Mouse (Mus musculus): ENCODE results near the gene Ifnb1.
"Not testable (repeated sequence)": the region's sequence is repeated elsewhere in the genome, so short reads cannot be mapped to it uniquely, and the experiment has no call there.

The Ifnb1 gene

GRCm38 (mm10) chr4:88522674-88523073 lies at the start of gene Ifnb1:
Ifnb1 (minus strand) TSS chr4:88522774.
- no peak for DNase-seq (ENCODE audit: low spot score)

- DNase-seq (ENCODE audit: low spot score): no peak
Measured at GRCm38 (mm10) chr4:88571698-88572097, 49.1 kb upstream of the Ifnb1 start, which contains the start of gene Ifna14. Ifna14 (minus strand) TSS chr4:88571798.

- no peak for DNase-seq (ENCODE audit: low spot score)
Measured at GRCm38 (mm10) chr4:88561791-88562190, 39.2 kb upstream of the Ifnb1 start.

GRCm38 (mm10) chr4:88558145-88558544 lies 35.6 kb upstream of the Ifnb1 start, which contains the start of gene Ifna15:
Ifna15 (minus strand) TSS chr4:88558245.
- DNase-seq (ENCODE audit: low spot score): not testable (repeated sequence)

- DNase-seq (ENCODE audit: low spot score): peak; percentile 66
Measured at GRCm38 (mm10) chr4:88550161-88550945, 27.8 kb upstream of the Ifnb1 start.

DNA sequence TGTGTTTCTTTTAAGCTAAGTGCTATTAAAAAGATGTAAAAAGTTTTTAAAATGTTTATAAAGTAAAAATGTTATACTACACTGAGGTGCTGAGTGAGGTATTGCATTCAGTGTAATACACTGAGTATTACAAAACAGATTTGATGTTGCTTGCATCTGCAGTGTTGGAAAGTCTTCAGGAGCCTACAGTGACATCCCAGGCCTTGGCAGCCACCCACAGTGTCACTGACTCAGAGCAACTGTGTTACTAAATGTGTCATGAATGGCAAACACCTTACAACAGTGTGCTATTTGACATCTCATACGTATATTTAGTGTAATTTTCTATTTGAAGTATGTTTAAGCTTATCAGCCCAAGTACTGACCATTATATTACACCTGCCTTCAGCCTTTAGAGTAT lies 25.4 kb upstream of the Ifnb1 start:
- DNase-seq (ENCODE audit: low spot score): no peak

DNA sequence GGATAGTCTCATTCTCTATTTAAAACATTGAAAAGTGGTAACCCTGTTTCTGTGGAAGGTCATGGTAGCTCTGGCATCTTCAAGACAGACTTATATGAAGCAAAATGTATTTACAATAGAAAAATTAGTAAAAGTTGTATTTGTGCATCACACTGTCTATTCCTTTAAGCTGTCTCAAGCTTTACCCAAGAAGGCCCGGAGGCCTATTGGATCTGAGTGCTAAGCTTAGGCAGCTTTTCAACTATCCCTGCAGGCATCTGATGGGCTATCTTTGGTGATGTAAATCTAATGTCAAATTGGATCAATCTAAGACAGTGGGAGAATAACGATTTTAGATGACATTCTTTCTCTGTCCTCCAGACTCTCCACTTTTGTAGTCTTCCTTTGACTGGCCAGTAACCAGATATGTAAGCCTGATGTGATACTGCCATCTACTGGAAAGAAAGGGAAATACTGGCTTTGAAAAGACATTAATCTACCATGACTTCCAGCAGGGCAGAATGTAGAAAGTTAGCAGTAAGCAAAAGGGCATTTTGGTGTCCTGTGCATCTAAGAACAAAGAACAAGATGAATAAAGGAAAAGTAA lies 21.2 kb upstream of the Ifnb1 start:
- DNase-seq (ENCODE audit: low spot score): no peak

- DNase-seq (ENCODE audit: low spot score): no peak
Measured at GRCm38 (mm10) chr4:88537328-88537727, 14.8 kb upstream of the Ifnb1 start.

DNA sequence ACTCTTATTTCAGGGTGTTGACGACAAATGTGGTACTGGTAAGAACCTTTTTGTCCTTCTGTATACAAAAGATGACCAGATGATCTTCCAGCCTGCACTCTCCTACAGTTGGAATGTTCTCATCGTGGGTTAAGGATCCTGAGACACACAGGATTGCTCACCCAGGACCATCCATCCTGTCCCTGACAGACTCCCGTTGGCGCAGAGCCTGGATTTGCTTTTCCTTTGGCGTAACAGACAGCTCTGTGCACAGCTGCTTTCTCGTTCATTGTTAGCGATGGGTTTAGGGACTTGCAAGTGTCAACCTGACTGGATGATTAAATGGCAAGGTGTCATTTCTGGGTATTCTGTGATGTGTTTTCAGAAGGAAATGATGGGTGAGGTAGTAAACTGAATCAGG lies 14.1 kb upstream of the Ifnb1 start:
- DNase-seq (ENCODE audit: low spot score): no peak

DNA sequence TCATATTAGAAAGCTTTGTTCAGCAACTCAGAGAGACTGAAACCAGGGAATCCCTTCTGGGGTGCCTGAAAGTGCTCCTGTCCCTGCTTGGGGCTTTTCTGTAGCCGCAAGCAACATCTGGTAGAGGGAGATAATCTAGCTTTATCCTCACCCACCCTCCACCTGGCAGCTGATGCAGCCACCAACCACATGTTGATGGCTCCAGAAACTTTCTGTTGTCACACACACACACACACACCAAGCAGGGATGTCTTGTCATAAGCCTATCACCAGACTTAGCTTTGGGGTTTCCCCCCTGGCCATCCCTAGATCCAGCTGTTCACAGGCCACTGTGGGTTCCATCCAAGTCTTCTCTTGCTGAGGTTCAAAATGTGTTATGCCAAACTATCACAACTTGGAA lies 13.2 kb upstream of the Ifnb1 start:
- no peak for DNase-seq (ENCODE audit: low spot score)

- no peak for DNase-seq (ENCODE audit: low spot score)
Measured at GRCm38 (mm10) chr4:88534903-88535302, 12.3 kb upstream of the Ifnb1 start.

- DNase-seq (ENCODE audit: low spot score): no peak
Measured at GRCm38 (mm10) chr4:88533499-88533898, 10.9 kb upstream of the Ifnb1 start.

DNA sequence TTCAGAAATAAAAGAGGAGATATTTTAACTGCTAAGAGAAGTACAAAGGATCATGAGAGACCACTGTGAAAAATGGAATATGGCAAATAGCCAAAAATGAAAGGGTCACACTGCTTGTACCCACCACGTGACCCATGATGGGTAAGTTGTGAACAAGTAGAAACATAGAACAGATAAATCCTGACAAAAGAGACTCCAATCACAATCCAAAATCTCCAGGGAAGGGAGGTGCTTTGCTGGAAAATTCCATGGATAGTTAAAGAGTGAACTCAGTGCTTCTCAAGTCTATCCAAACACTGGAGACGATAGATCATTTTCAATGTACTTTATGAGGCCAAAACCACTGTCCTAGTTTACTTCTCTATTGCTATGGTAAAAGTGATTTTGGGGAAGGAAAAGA lies 8.3 kb upstream of the Ifnb1 start:
- DNase-seq (ENCODE audit: low spot score): no peak

- DNase-seq (ENCODE audit: low spot score): no peak
Measured at GRCm38 (mm10) chr4:88530271-88530670, 7.7 kb upstream of the Ifnb1 start.

- DNase-seq (ENCODE audit: low spot score): no peak
Measured at GRCm38 (mm10) chr4:88526379-88527049, 3.9 kb upstream of the Ifnb1 start.

DNA sequence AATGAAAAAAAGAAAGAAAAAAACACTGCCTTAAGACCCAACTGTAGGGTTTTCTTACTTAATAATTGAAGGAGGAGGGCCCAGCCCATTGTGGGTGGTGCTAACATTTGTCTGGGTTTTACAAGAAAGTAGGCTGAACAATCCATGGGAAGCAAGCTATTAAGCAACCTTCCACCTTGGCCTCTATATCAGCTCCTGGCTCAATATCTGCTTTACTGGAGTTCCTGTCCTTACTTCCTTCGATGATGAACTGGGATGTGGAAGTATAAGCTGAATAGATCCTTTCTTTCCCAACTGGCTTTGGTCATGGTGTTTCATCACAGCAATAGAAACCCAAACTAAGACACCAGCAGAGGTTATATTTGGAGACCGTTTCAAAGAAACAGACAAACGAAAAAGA lies 2.8 kb upstream of the Ifnb1 start:
- DNase-seq (ENCODE audit: low spot score): no peak

- DNase-seq (ENCODE audit: low spot score): no peak
Measured at GRCm38 (mm10) chr4:88523241-88523640, 667 bp upstream of the Ifnb1 start.

DNA sequence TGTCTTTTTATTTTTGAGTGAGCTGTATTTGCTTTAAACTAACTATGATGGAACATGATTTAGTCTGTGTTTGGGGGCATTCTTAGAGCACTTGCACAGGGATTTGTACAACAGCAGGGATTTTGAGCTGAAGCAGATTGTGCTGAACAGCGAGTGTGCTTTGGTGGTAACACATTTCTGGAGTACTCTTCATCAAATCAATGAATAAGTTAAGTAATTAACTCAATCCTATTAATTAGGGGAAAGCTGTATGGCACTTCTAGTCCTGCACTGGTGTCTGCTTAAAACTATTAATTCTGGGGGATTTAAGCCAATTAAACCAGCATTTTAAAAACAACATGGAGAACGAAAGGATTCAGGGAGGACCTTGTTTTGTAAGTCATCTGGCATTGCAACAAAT lies 4.6 kb downstream of the Ifnb1 start:
- no peak for DNase-seq (ENCODE audit: low spot score)

- peak; percentile 22 for DNase-seq (ENCODE audit: low spot score)
Measured at GRCm38 (mm10) chr4:88515711-88516211, 6.8 kb downstream of the Ifnb1 start.

DNA sequence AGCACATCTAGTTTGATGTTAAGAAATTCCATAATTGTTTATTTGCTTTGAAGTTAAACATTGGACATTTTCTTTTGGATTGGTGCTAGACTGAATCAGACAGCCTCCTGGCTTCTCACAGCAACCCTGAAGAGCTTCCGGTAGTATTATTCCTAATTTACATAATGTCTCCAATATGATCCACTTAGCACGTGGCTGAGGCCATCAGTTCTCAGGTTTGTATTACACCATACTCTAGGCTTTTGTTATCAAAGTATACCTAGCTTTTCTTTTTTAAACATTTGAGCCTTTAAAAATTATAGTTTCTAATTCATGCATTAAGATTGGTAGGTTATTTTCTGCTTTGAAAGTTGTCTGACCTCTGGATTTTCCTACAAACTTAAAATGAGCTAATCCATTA lies 7.3 kb downstream of the Ifnb1 start:
- no peak for DNase-seq (ENCODE audit: low spot score)

GRCm38 (mm10) chr4:88514403-88514802 lies 8.2 kb downstream of the Ifnb1 start:
- peak; percentile 49 for DNase-seq (ENCODE audit: low spot score)

DNA sequence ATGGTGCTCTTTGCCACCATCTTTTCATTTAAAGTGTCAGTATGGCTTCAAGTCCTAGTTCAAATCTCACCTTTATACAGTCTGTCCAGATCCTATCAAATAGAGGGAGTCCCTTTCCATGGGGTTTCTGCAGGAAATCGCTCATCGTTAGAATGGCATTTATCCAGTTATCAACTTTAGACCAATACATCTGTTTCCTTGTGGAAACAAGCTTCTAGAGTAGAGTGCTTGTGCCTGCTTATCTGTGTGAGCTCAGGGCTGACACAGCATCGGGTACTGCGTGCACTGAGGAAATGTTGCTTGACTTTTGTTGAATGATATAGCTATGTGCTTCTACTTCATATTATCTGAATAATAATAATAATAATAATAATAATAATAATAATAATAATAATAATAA lies 8.8 kb downstream of the Ifnb1 start:
- no peak for DNase-seq (ENCODE audit: low spot score)

GRCm38 (mm10) chr4:88503753-88504152 lies 18.8 kb downstream of the Ifnb1 start:
- DNase-seq (ENCODE audit: low spot score): no peak

Data from urinary bladder, postnatal 25 days (tissue).